Mouse (Mus musculus) hindbrain, embryonic 16.5 days (tissue): ENCODE data around the gene Tldc1. TPM values are rescaled to one million over a fixed set of nuclear protein-coding genes. Genes with fewer than 3 reads are reported as not detected.
A peak's percentile ranks its signal among the peaks of the same experiment; 100 is the strongest.

Experiments
- ATAC-seq: fragments of 200-750 bp; cut with Nextera tagmentation; 2 replicates; pipeline ENCODE4 v1.8.0; 2017; ENCODE audit warnings: moderate TSS enrichment, moderate library complexity
- H3K27ac ChIP-seq: fragments of 300-500 bp; sonication (generic); 2 replicates; pipeline ENCODE4 v1.5.1; 2014; ENCODE audit warnings: low read depth, mild to moderate bottlenecking, control low read depth, low read length, moderate library complexity
- H3K27me3 ChIP-seq: fragments of 300-500 bp; sonication (generic); replicated peaks from 2 replicates; pipeline ENCODE4 v1.6.1; 2014; ENCODE audit warnings: low read length; ENCODE audit not compliant: control insufficient read depth, insufficient read depth
- H3K36me3 ChIP-seq: fragments of 300-500 bp; sonication (generic); 2 replicates; pipeline ENCODE4 v1.6.1; 2014; ENCODE audit warnings: mild to moderate bottlenecking, low read length, moderate library complexity, mixed read lengths; ENCODE audit not compliant: control insufficient read depth, insufficient read depth
- H3K4me1 ChIP-seq: fragments of 300-500 bp; sonication (generic); 2 replicates; pipeline ENCODE4 v1.6.1; 2014; ENCODE audit warnings: low read depth, low read length; ENCODE audit not compliant: control insufficient read depth, insufficient read depth
- H3K4me2 ChIP-seq: fragments of 300-500 bp; sonication (generic); 2 replicates; pipeline ENCODE4 v1.6.1; 2014; ENCODE audit warnings: mild to moderate bottlenecking, low read length, control low read depth, moderate library complexity
- H3K4me3 ChIP-seq: fragments of 300-500 bp; sonication (generic); 2 replicates; pipeline ENCODE4 v1.5.1; 2014; ENCODE audit warnings: mild to moderate bottlenecking, low read length, control low read depth, moderate library complexity
- H3K9ac ChIP-seq: fragments of 300-500 bp; sonication (generic); 2 replicates; pipeline ENCODE4 v1.6.1; 2014; ENCODE audit warnings: low read depth, mild to moderate bottlenecking, control low read depth, low read length, moderate library complexity
- H3K9me3 ChIP-seq: fragments of 300-500 bp; sonication (generic); 2 replicates; pipeline ENCODE4 v1.6.1; 2014; ENCODE audit warnings: mild to moderate bottlenecking, low read length, moderate library complexity; ENCODE audit not compliant: control insufficient read depth
- WGBS: fragments of 180-500 bp; shearing (Covaris S2); extraction: QIAGEN DNeasy Blood & Tissue Kit; methylation state at CpG from one replicate; pipeline ENCODE4 v1.1.7; 2014; 5-methylcytosine and 5-hydroxymethylcytosine counted together
- polyA plus RNA-seq: library from polyadenylated mRNA; unstranded; fragments of >200 nt; fragmentation: Nextera tagmentation; extraction: Ambion mirVana; gene quantifications from 2 replicates; pipeline ENCODE4 v1.2.1, GENCODE M21; 2015

Gene Tldc1
- polyA plus RNA-seq, 1 experiment from 2014 or later = 11.4 TPM

- Histone ChIP-seq H3K27me3 (no peaks in the 10 kb centered on the region), H3K36me3 (peaks cover 7% of the 10 kb centered on the region; the same call in 1 of the 2 replicates), H3K4me2 (no peak overlapping the region), H3K27ac (no peak overlapping the region), H3K4me3 (no peak overlapping the region), H3K9me3 (no peaks in the 10 kb centered on the region), H3K9ac (no peak overlapping the region), H3K4me1 (peaks cover 22% of the 10 kb centered on the region)
- peak; percentile 39 for ATAC-seq
- 43% methylated on average over 14 of the region's 14 CpGs for WGBS
Measured at GRCm38 (mm10) chr8:119806422-119807263, 28.4 kb upstream of the Tldc1 start.

GRCm38 (mm10) chr8:119805275-119805674, 27.1 kb upstream of the Tldc1 start:
- no peaks in the 10 kb centered on the region for H3K9me3 ChIP-seq
- no peaks in the 10 kb centered on the region for H3K27me3 ChIP-seq
- H3K9ac ChIP-seq = no peak overlapping the region
- no peak for ATAC-seq
- H3K4me2 ChIP-seq = no peak overlapping the region
- WGBS = 52% methylated on average over 8 of the region's 8 CpGs
- H3K4me3 ChIP-seq = no peak overlapping the region
- H3K36me3 ChIP-seq = peaks cover 7% of the 10 kb centered on the region; the same call in 1 of the 2 replicates
- peaks cover 21% of the 10 kb centered on the region for H3K4me1 ChIP-seq
- no peak overlapping the region for H3K27ac ChIP-seq

GRCm38 (mm10) chr8:119802592-119802991, 24.4 kb upstream of the Tldc1 start:
- Histone ChIP-seq H3K27ac (no peak overlapping the region), H3K27me3 (no peaks in the 10 kb centered on the region), H3K9me3 (no peaks in the 10 kb centered on the region), H3K4me2 (no peak overlapping the region), H3K4me3 (no peak overlapping the region), H3K36me3 (no peaks in the 10 kb centered on the region), H3K9ac (no peak overlapping the region), H3K4me1 (peaks cover 30% of the 10 kb centered on the region)
- no peak for ATAC-seq
- WGBS = 100% methylated on average over 1 of the region's 1 CpGs

GRCm38 (mm10) chr8:119801168-119801567, 23.0 kb upstream of the Tldc1 start:
- H3K4me1 ChIP-seq = peaks cover 21% of the 10 kb centered on the region
- no peak for ATAC-seq
- WGBS = 2% methylated on average over 4 of the region's 4 CpGs

GRCm38 (mm10) chr8:119798965-119799264, 20.7 kb upstream of the Tldc1 start:
- Histone ChIP-seq H3K4me3 (no peak overlapping the region), H3K36me3 (no peaks in the 10 kb centered on the region), H3K9ac (0 out of 2 replicates have a peak overlapping the region, but pooled peaks have one; percentile 7), H3K27me3 (no peaks in the 10 kb centered on the region), H3K27ac (peak overlapping the region; percentile 78), H3K9me3 (no peaks in the 10 kb centered on the region), H3K4me2 (peak overlapping the region; percentile 44; the same call in 1 of the 2 replicates), H3K4me1 (peaks cover 21% of the 10 kb centered on the region)
- no peak for ATAC-seq
- WGBS = 46% methylated on average over 2 of the region's 2 CpGs

More at GRCm38 (mm10) chr8:119801168-119801567, 23.0 kb upstream of the Tldc1 start:
- Histone ChIP-seq H3K27me3 (no peaks in the 10 kb centered on the region), H3K4me2 (no peak overlapping the region), H3K4me3 (no peak overlapping the region), H3K36me3 (no peaks in the 10 kb centered on the region), H3K9me3 (no peaks in the 10 kb centered on the region), H3K9ac (no peak overlapping the region), H3K27ac (no peak overlapping the region; the same call in 1 of the 2 replicates)

- ATAC-seq = peak; percentile 76
Measured at GRCm38 (mm10) chr8:119798170-119798964, 20.2 kb upstream of the Tldc1 start.

GRCm38 (mm10) chr8:119795651-119796050, 17.4 kb upstream of the Tldc1 start:
- no peak overlapping the region for H3K4me3 ChIP-seq
- H3K4me1 ChIP-seq = peaks cover 24% of the 10 kb centered on the region
- H3K9me3 ChIP-seq = no peaks in the 10 kb centered on the region

More at GRCm38 (mm10) chr8:119798170-119798964, 20.2 kb upstream of the Tldc1 start:
- no peaks in the 10 kb centered on the region for H3K36me3 ChIP-seq
- no peaks in the 10 kb centered on the region for H3K27me3 ChIP-seq
- peaks cover 21% of the 10 kb centered on the region for H3K4me1 ChIP-seq
- H3K27ac ChIP-seq = peak overlapping the region; percentile 78
- H3K9me3 ChIP-seq = no peaks in the 10 kb centered on the region
- peak overlapping the region; percentile 7; the same call in 1 of the 2 replicates for H3K9ac ChIP-seq
- WGBS = 7% methylated on average over 15 of the region's 15 CpGs
- H3K4me3 ChIP-seq = peak overlapping the region; percentile 4; the same call in 1 of the 2 replicates
- H3K4me2 ChIP-seq = peak overlapping the region; percentile 44

GRCm38 (mm10) chr8:119794689-119795088, 16.5 kb upstream of the Tldc1 start:
- no peak for ATAC-seq
- 46% methylated on average over 7 of the region's 7 CpGs for WGBS

More at GRCm38 (mm10) chr8:119795651-119796050, 17.4 kb upstream of the Tldc1 start:
- Histone ChIP-seq H3K4me2 (no peak overlapping the region), H3K36me3 (no peaks in the 10 kb centered on the region), H3K9ac (no peak overlapping the region), H3K27me3 (no peaks in the 10 kb centered on the region), H3K27ac (no peak overlapping the region)
- ATAC-seq = no peak
- WGBS = 91% methylated on average over 3 of the region's 3 CpGs

More at GRCm38 (mm10) chr8:119794689-119795088, 16.5 kb upstream of the Tldc1 start:
- no peaks in the 10 kb centered on the region for H3K9me3 ChIP-seq
- H3K4me2 ChIP-seq = no peak overlapping the region
- H3K27me3 ChIP-seq = no peaks in the 10 kb centered on the region
- H3K9ac ChIP-seq = no peak overlapping the region
- H3K4me3 ChIP-seq = no peak overlapping the region
- peaks cover 27% of the 10 kb centered on the region for H3K4me1 ChIP-seq
- H3K27ac ChIP-seq = no peak overlapping the region
- no peaks in the 10 kb centered on the region for H3K36me3 ChIP-seq
